Mouse (Mus musculus) hindbrain, embryonic 16.5 days (tissue): ENCODE measurements around the gene Mief2. TPM values are rescaled to one million over a fixed set of nuclear protein-coding genes. Genes with fewer than 3 reads are reported as not detected.

Experiments
- microRNA-seq: library from miRNA; unstranded; fragments of <30 nt; microRNA quantifications from one replicate; pipeline ENCODE4, GENCODE M21; 2017
- polyA plus RNA-seq: library from polyadenylated mRNA; unstranded; fragments of >200 nt; fragmentation: Nextera tagmentation; extraction: Ambion mirVana; gene quantifications from 2 replicates; pipeline ENCODE4 v1.2.1, GENCODE M21; 2015

Gene Mief2
- polyA plus RNA-seq, 1 experiment from 2014 or later, result 29.7 TPM

Small RNA genes within 50 kb of the gene (microRNA-seq; reads per million reads assigned to microRNA genes)
- 1.5 reads per million for gene Mir5100

Other genes starting within 250 kb of the Mief2 start
- gene Alkbh5, start 192.0 kb upstream of the Mief2 start, polyA plus RNA-seq, result 16.5 and 20.2 TPM in 2 replicates
- gene Llgl1, start 28.7 kb upstream of the Mief2 start, polyA plus RNA-seq, result 42.9 and 52.3 TPM in 2 replicates
- 73.3 and 84.8 TPM in 2 replicates for gene Flii, start 1.1 kb upstream of the Mief2 start, polyA plus RNA-seq
- 7.7 and 9.4 TPM in 2 replicates for gene Top3a, start 49.0 kb downstream of the Mief2 start, polyA plus RNA-seq
- gene Smcr8, start 49.1 kb downstream of the Mief2 start, polyA plus RNA-seq, result 4.8 and 6.7 TPM in 2 replicates
- gene Shmt1, start 83.3 kb downstream of the Mief2 start, polyA plus RNA-seq, result 7.4 and 10.2 TPM in 2 replicates
- 36.9 and 39.3 TPM in 2 replicates for gene Dhrs7b, start 102.2 kb downstream of the Mief2 start, polyA plus RNA-seq
- 58.9 and 62.1 TPM in 2 replicates for gene Tmem11, start 150.9 kb downstream of the Mief2 start, polyA plus RNA-seq
- 24.5 and 28.0 TPM in 2 replicates for gene Natd1, start 186.4 kb downstream of the Mief2 start, polyA plus RNA-seq
- 30.1 and 33.6 TPM in 2 replicates for gene Map2k3, start 203.6 kb downstream of the Mief2 start, polyA plus RNA-seq